Mouse (Mus musculus) ovary, postnatal 10 days (tissue): ENCODE results near the gene Aurkb.
A peak's percentile ranks its signal among the peaks of the same experiment; 100 is the strongest.

Experiments used
- DNase-seq: peaks from one replicate; pipeline ENCODE4 v3.0.0; 2022; ENCODE audit warnings: low spot score

The Aurkb gene

DNA sequence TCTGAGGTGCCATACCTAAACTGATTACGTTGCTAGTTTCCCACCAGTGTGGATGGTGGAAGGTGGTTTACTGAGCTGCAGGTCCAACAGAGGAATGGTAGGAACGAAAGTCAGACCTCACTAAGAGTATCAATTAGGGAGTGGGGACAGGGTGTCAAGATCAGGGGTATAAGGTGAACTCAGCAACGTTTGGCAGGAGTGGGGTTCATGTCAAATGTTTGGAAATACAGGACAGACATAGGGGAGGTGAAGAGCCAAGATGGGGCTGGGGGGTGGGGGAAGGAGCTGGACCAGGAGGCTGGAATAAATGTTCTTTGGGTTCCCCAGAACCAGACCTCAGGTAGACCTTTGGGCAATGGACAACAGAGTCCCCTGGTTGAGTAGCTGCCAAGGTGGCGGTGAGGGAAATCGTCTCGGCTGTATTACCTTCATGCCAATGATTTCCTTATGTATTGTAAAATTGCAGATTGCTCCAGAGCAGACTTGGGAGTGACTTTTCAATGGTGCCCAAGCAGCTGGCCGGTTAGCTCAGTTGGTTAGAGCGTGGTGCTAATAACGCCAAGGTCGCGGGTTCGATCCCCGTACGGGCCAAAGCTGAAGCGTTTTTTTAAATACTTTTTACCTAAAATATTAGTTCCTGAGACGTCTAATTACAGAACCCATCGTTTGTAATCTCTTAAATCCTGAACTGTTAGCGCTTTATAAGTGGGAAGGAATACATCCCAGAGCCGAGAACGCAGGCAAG is 8.8 kb upstream of the Aurkb start:
- DNase-seq, result peak; percentile 79

DNA sequence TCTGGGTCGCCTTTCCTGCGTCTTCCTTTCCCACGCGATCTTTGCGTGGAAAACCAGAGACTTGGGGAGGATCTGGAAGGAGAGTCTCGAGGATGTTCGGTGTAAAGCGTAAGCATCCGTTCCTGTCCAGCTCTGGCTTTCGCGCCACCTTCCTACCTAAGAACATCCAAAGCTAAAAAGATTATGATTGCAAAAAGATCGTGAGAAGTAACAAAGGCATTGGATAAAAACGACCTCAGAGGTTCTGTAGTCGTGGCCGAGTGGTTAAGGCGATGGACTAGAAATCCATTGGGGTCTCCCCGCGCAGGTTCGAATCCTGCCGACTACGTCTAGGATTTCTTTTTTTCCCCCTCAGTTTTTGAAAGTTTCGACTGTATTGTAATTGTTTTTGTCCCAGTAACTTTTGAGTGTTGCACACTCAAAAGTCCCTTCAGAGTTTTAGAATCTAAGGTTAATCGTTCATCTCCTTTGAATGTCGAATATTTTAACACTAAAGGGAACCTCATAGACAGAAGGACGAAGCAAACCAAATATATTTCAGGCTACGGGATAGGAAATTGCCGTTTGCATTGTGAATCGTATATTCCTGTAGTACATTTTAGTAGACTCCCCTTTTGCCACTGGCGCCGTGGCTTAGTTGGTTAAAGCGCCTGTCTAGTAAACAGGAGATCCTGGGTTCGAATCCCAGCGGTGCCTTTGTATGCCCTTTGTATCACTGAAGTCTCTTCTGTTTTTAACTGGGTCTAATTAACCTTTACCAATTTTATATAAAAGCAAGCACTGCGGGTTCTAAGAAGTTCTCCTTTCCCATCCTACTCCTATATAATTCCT is 8.0 kb upstream of the Aurkb start:
- peak; percentile 68 for DNase-seq

GRCm38 (mm10) chr11:69038173-69038572 is 7.3 kb upstream of the Aurkb start:
- no peak for DNase-seq

GRCm38 (mm10) chr11:69046395-69046774 is 938 bp downstream of the Aurkb start:
- no peak for DNase-seq

DNA sequence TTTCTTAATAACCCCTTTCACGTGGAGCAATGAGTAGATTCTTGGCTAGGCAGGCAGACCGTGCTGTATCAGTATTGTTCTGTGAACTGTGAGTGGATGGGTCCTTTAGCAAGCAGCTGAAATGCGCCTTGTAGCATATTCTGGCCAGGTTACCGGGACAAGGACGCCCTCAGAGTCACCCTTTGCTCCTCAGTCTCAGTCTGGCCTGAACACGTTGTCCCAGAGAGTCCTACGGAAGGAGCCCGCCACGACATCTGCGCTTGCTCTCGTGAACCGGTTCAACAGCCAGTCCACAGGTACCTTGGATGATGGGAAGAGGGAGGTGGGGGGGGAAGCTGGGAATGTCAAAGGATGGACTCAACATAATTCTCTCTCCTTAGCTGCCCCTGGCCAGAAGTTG is 2.1 kb downstream of the Aurkb start:
- DNase-seq, result no peak

DNA sequence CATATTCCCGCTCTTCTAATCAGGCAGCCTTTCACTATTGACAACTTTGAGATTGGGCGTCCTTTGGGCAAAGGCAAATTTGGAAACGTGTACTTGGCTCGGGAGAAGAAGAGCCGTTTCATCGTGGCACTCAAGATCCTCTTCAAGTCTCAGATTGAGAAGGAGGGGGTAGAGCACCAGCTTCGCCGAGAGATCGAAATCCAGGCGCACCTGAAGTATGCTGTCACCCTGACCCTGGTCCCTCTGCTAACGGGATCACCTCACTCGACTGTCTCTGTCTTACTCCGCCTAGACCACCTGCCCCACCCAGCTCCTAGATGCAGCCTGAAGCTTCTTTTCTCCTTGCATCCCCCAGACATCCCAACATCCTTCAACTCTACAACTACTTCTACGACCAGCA is 2.7 kb downstream of the Aurkb start:
- DNase-seq, result no peak

DNA sequence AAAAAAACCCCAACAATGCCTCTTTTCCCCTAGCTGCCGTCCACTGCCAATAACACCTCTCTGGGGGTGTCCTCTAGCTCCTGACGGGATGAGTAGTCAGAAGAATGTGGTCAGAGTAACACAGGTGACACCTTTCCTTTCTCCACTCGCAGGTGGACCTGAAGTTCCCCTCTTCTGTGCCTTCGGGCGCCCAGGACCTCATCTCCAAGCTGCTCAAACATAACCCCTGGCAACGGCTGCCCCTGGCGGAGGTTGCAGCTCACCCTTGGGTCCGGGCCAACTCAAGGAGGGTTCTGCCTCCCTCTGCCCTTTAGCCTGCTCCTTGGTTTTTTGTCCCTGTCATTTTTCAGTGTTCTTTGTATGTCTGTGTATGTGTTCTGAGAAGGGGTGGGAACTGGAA is 5.3 kb downstream of the Aurkb start:
- DNase-seq, result no peak

DNA sequence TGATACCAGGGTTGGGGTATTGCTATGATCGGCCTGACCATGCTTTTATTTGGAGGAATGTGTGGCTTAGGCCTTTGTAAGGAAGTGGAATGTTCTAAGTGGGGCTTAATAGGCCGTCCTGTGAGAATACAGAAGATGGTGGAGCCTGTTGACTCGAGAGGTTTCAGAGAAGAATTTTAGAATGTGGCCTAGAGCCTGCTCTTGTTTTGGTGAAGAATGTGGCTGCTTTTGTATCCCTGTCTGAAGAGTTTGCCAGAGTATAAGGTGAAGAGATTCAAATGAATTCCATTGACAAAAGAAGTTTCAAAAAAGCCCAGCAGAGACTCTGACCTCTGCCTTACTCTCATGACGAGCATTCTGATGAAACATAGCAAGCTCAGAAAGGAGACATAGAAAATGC is 6.3 kb downstream of the Aurkb start:
- DNase-seq, result no peak

DNA sequence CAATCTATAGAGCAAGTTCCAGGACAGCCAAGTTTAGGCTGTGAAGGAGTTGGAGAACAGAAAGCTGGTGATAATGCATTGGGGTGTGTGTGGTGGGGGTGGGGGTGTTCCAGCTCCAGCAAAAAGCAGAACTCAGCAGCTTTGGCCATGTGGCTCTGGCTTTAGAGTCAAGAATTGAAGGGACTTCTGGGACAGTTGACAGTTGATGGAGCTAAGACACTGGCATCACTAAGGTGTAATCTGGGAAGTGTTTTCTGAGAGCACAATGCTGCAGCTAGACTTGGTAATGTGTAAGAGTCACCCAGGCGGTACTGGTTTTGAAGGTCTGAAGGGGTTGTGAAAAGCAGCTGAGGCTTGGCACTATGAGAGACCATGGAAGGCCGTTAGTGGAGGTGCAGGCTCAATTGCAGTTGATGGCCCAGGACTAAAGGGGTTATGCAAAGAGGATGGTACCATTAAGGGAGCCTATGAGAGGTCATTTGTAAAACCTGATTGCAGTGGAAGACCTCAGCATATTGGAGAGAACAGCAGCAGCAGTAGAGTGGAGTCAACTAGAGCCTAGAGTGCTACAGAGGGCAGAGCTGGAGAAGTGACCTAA is 7.5 kb downstream of the Aurkb start:
- no peak for DNase-seq

DNA sequence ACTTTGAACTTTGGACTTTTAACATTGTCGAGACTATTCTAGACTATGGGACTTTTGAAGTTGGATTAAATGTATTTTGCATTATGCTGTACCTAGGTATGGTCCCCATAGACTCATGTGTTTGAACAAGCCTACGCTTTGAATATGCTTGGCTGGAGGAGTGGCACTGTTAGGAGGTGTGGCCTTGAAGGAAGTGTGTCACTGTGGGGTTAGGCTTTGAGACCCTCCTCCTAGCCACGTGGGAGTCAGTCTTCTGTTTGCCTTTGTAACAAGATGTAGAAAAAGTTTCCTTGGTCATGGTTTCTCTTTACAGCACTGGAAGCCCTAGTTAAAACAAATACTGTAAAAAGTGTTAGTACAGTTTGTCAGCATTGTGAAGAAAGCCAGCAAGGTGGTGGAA is 8.4 kb downstream of the Aurkb start:
- DNase-seq, result no peak

GRCm38 (mm10) chr11:69058265-69058664 is 12.8 kb downstream of the Aurkb start:
- DNase-seq, result no peak

GRCm38 (mm10) chr11:69058729-69059356 is 13.4 kb downstream of the Aurkb start:
- DNase-seq, result no peak

- DNase-seq, result peak; percentile 80
Observed at GRCm38 (mm10) chr11:69059357-69059974, 14.0 kb downstream of the Aurkb start, which contains the start of gene Borcs6. Gene Borcs6, plus strand, starts transcription at chr11:69059717.

- no peak for DNase-seq
Observed at GRCm38 (mm10) chr11:69059975-69060411, 14.5 kb downstream of the Aurkb start.

GRCm38 (mm10) chr11:69060448-69061254 is 15.2 kb downstream of the Aurkb start:
- no peak for DNase-seq

- DNase-seq, result no peak
Observed at GRCm38 (mm10) chr11:69061255-69061912, 15.9 kb downstream of the Aurkb start.

- no peak for DNase-seq
Observed at GRCm38 (mm10) chr11:69062194-69062760, 16.8 kb downstream of the Aurkb start.

DNA sequence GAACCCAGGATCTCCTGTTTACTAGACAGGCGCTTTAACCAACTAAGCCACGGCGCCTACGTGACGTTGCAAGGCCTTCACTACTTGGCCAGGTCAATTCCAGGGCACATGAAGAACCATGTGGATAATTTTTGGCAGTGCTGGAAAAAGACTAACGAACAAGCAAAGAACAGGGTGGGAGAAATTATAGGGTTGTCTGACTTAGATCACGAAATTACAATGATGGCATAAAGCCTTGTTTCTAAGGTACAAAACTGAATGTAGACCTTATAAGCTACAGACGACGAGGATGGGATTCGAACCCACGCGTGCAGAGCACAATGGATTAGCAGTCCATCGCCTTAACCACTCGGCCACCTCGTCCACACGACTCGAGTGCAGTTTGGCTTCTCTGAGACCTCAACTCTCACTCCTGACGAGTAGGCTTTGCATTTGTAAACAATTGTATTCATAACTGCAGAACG is 17.3 kb downstream of the Aurkb start:
- peak; percentile 99 for DNase-seq

GRCm38 (mm10) chr11:69063413-69064201 is 18.2 kb downstream of the Aurkb start:
- peak; percentile 89 for DNase-seq
